Mouse (Mus musculus): ENCODE data around the gene Hpgds.

Gene Hpgds

GRCm38 (mm10) chr6:65144621-65145205 is at the start of gene Hpgds:
Gene Hpgds, minus strand, starts transcription at chr6:65144908.
- peak in 1 of 2 experiments; percentile 21 for DNase-seq

- no peak for DNase-seq
Measured at GRCm38 (mm10) chr6:65164977-65165376, 20.3 kb upstream of the Hpgds start.

- DNase-seq: no peak
Measured at GRCm38 (mm10) chr6:65164137-65164536, 19.4 kb upstream of the Hpgds start.

- DNase-seq: no peak
Measured at GRCm38 (mm10) chr6:65159381-65159942, 14.8 kb upstream of the Hpgds start.

GRCm38 (mm10) chr6:65157042-65157441 is 12.3 kb upstream of the Hpgds start:
- DNase-seq: no peak

GRCm38 (mm10) chr6:65153570-65153969 is 8.9 kb upstream of the Hpgds start:
- DNase-seq: no peak

GRCm38 (mm10) chr6:65150703-65151102 is 6.0 kb upstream of the Hpgds start:
- peak; percentile 21 to 23 for DNase-seq

GRCm38 (mm10) chr6:65146363-65146762 is 1.7 kb upstream of the Hpgds start:
- no peak for DNase-seq

GRCm38 (mm10) chr6:65142316-65142715 is 2.4 kb downstream of the Hpgds start:
- DNase-seq: no peak

- peak; percentile 18 to 43 for DNase-seq
Measured at GRCm38 (mm10) chr6:65140750-65141243, 3.9 kb downstream of the Hpgds start.

- DNase-seq: peak in 1 of 2 experiments; percentile 24
Measured at GRCm38 (mm10) chr6:65140082-65140749, 4.5 kb downstream of the Hpgds start.

GRCm38 (mm10) chr6:65138243-65138642 is 6.5 kb downstream of the Hpgds start:
- DNase-seq: no peak

GRCm38 (mm10) chr6:65137802-65138201 is 6.9 kb downstream of the Hpgds start:
- DNase-seq: no peak

GRCm38 (mm10) chr6:65132376-65132775 is 12.3 kb downstream of the Hpgds start:
- DNase-seq: no peak

GRCm38 (mm10) chr6:65126074-65126726 is 18.5 kb downstream of the Hpgds start:
- peak; percentile 66 to 67 for DNase-seq

GRCm38 (mm10) chr6:65117540-65117939 is 27.2 kb downstream of the Hpgds start:
- DNase-seq: no peak

- no peak for DNase-seq
Measured at GRCm38 (mm10) chr6:65114902-65115301, 29.8 kb downstream of the Hpgds start.

GRCm38 (mm10) chr6:65079139-65079538 is 65.6 kb downstream of the Hpgds start:
- no peak for DNase-seq

- DNase-seq: peak in 1 of 2 experiments; percentile 13
Measured at GRCm38 (mm10) chr6:65075201-65075600, 69.5 kb downstream of the Hpgds start.

Measured in kidney, postnatal 4 days (tissue).